Mouse (Mus musculus) WW6 (cell line): ENCODE results near the gene Lama2.
A peak's percentile ranks its signal among the peaks of the same experiment; 100 is the strongest.

ENCODE experiments used
- DNase-seq: peaks from one replicate; pipeline ENCODE4 v3.0.0-alpha.2; 2013; ENCODE audit warnings: low read depth, low spot score

Lama2 gene

DNA sequence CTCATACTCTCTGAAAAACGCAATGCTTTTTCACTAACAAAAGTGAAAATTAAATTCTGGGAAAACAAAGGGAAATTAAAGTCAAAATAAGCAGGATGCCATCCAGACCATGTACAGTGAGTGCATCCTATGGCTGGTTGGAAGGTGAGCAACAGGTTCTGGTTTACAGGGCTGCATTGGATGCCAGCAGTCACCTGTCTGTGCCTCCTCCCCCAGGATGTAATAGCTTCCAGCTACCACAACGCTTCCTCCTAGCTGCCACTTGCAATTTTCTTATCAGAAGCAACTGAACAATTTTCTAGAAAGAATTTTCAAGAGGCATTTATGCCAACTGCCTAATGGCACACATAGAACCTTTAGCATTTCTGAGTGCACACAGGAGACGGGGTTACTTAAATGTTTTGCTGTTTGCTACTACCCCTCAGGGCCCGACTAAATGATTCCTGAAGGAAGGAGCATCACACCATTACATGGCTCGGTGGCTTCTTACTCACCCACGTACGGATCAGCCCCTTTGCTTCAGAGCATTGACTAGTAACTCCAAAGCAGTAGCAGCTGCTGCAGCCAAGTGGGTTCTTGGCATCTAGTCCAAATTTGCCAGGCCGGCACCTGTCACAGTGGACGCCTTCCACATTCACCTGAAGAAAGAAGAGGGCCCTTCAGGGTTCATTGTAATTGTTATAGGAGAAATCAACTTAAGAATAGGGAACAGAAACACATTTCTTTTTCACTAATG lies 430.8 kb downstream of the Lama2 start:
- DNase-seq = no peak

DNA sequence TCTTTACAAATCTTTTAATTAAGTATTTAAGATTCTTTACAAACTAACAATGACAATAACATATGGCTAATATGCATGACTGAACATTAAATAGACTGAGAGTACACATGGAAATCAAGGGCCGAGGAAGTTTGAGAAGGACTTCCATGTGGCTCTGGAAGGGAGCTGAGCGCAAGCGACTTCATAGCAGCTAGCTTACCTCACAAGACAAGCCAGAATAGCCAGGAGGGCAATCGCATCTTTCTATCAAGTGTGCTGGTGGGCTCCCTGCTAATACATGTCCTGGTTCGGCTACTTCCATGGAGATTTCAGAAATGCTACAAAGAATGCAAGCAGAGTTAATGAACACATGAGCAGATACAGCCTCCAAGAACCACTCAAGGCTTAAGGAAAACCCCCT lies 435.4 kb downstream of the Lama2 start:
- DNase-seq = no peak

DNA sequence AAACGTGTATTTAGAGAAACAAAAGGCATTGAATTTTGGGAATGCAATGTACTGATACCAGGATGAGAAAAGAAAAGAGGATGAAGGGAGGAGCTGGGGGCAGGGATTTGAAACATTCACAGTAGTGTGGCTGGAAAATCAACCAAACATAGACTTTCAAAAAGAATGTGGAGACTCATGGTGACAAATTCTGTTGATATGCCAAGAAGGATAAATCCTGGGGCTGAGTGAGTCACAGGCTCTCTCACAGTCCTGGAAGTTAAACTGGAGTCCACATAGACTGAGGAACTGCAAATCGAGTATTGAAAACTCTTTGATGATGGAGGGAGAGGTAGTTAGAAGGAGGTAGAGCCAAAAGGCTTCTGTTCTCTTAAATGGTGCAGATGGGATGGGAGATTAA lies 445.3 kb downstream of the Lama2 start:
- DNase-seq = no peak

DNA sequence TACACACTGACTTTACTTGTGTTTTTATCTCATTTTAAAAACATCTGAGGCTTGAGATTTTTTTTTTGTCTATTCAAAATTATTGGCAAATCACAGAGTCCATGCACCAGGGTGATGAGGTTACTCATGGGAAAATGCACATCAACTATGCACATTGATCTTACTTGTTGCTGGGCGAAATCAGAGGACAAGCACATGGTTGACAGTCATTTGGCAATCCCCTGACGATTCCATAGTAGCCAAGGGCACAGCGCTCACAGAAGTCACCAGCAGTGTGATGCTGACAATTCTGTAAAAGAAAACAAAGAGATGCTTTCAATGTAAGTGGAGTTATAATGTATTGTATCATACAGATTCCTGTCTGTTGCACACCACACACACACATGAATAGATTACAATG lies 454.8 kb downstream of the Lama2 start:
- no peak for DNase-seq

DNA sequence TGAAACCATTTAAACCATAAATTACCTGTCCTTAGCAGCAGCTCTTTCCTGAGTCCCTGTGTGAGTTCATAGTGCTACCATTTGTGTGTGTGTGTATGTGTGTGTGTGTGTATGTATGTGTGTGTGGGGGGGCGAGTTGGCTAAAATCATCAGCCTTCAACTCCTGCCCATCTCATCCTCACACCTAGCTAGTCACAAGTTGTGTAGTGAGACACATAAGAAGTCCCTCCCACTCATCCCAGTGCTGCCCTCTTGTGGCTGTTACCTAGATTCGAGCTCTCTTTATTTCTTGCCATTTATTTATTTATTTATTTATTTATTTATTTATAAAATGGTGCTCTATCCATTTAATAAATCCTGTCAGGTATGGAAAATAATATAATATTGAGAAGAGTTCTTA lies 457.2 kb downstream of the Lama2 start:
- no peak for DNase-seq

DNA sequence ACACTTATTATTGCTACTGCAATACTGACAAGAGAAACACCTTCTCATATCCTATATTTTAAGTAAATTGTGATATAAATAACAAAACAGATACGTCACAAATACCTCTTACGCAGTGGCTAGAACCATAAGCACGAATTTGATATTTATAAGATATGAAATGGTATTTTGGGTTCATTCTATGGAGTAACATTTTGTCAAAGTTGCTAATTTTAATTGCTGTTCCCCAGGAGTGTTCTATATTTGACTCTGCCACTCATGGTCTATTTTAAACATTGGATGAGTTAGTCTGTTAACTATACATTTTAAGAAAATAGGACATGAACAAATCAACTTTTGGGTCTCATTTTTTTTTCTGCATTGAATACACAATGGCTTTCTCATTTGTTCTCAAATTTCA lies 469.3 kb downstream of the Lama2 start:
- no peak for DNase-seq

DNA sequence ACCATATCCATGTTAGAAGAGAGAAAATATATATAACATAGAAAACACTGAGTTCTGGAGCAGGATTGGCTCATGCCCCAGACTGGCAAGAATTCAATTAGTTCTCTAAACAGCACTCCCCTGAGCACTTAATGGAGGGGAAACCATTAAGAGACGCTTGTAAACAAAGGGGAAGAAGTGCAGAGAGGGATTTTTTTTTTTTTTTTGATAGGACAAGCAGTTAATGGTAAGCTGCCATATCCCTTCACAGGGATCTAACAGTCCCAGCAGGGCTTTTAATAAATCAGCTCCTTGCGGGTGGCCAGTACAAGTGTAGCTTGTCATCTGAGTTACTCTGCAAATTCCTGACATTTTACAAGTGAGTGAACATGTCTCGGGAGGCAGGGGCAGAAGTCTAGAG lies 479.1 kb downstream of the Lama2 start:
- no peak for DNase-seq

DNA sequence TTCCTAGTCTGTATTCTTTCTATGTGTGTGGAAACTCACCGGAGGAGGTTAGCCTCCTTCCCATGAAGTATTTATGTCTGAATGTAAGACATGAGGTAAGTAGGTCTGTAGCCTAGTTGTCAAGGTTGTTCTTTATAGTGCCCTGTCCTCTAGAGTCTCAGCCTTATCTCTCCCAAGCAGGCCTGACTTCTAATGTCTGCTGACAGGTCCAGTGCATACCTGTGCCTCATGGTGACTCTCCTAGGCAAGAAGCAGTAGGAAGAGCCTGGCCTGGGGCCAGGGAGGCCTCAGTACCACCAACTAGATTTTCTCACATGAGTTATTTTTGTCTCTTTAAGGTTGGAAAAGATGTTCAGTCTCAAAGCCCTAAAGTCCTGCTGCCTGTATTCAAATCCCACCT lies 483.8 kb downstream of the Lama2 start:
- DNase-seq = no peak

DNA sequence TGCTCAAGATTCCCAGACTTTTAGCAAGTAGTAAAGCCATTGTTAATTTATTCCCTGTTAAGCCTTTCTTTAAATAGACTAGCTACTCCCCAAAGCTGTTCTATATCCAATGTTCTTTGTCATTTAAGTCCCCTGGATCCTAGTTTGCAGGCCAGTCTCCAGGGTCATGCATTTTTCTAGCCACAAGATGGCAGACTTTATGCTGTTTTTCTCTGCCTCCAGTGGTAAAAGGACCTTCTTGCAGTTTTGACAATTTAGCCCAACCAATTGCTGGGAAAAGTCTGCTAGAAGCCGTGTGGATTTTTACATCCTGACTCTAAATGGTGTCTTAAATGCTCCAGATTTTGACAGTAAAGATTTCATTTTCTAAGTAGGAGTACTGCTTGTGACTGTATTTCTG lies 486.4 kb downstream of the Lama2 start:
- peak; percentile 22 for DNase-seq

DNA sequence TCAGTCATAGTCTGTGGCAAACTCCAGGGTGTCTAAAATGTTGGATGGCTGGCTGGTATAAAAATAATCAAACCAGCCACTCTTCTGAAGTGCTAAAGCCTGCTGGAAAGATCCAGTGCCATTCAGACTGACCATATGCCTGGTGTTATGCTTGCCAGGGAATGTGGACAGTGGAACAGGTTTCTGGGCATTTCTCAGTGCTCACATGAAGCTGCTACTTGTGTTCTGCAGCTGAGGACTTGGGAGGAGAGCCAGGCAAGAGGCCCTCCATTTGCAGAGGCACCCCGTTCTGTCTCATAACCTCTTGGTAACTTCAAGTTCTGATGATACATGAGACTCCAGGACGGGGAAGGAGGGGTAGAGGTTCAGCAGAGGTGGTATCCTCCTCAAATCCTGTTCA lies 492.1 kb downstream of the Lama2 start:
- no peak for DNase-seq

DNA sequence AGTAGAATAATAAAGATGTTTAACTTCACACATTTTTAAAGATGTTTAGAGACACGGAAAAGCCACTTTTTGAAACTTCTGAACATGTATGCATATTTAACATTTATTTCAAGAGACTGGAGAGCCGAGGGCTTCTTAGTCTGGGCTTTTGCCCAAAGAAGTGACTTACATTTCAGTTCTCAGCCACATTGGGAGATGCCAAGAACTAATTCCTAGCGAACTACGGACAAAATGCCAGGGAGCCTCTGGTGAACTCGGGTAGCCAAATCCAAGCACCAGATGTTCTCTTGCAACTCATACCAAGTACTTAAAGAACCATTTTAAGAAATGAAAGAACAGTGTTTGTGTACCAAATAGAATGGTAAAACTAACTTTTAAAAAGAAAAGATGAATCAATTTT lies 495.8 kb downstream of the Lama2 start:
- DNase-seq = no peak

DNA sequence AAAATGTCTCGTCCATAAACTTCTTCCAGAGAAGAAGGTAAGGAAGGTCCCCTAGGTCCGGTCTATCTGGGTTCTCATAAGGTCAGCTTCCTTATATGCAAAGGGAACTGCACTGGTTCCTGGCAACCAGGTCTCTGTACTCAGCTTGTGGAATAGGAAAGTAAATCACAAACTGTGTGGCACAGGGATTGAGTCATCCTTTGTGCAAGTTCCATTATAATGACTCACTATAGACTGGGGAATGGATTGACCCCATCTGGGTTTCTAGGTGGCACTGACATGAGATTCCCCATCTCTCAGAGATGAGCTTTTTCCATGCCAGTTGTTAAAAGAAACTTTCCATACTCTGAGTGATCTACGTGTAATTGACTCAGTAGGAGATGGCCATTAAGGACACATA lies 501.7 kb downstream of the Lama2 start:
- no peak for DNase-seq

DNA sequence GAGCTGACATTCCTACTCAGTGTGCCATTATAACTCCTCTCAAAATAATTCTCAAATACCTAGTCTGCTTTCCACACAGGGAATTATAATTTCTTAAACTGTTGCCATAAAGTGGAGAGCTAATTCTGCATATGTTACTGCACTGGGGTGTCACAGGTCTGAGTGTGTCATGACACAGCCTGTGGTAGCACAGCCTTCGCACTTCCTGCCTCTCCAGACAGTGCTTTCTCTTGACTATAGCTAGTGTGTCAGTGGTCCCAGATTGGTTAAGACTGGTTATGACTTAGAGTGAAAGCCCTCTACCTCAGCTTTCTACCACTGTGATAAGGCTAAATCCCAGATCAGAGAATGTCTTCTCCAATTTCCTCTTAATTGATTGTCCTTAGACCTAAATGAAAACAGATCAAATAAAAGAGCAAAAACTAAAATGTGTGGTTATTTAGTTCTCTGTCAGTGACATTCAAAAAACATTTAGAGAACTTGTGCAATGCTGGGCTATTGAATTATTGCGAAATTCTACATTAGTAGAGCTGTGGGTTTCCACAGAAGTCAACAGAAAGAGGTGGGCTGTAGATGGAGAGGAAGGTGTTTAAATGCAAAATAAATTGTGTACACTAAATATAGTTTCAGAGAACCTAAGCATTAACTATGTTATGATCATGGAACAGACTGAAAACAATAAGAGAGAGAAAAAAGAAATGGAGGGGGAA lies 502.5 kb downstream of the Lama2 start:
- no peak for DNase-seq

DNA sequence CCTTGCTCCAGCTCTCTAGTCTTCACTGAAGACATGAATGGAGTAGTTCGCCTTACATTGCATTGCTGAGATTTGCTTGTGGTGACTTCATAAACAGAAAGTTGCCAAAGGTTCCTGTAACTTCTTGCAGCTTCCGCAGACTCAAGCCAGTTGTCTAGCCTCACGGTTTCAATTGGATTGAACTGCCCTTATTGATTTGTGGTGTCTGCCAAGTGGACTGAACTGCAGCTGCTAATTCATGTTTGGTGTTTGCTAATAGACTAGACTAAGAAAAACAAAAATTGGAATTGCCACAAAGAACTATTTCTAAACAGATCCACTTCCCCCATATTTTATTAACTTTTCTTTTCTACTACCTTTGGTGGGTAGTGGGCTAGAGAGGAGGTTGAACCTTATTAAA lies 505.4 kb downstream of the Lama2 start:
- no peak for DNase-seq

DNA sequence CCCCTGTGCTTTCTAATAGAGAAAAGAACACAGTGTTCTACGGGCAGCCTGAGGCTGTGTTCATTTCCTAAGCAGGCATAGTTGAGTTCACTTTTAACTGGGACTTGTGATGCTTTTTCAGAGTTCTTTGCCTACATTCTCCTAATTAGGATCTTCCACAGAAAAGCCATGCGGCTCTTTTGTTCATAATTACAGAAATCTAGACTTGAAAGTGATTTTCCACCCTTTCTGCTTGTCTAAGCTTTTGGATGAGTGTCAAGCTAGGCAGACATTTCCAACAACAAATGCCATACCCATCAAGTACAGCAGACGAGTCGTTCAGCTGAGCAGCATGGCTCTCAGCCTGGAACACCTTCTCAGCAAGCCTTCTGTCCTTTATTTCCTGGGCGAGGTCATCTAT lies 515.7 kb downstream of the Lama2 start:
- DNase-seq = no peak

DNA sequence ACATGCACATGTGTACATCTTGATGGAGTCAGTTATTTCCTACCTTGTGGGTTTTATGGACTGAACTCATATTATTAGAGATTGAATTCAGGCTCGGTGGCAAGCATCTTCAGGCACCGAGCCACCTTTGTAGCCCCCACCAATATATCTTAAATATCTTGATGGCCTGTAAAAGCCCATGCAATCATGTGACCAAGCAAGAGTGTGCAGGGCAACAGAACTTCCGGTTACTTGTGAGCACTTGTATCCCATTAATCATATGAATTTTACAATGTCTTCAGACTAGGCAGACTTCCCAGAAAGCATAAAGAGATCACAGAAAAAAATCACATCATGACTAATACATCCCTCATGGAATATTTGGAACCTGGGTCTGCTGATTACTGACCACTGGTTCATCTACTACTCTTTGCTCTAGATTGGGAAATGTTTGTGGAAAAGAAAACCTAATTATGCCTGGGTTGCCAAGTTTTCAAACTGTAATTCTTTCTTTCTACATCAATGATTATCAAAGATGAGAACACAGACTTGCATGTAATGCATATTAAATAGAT lies 517.7 kb downstream of the Lama2 start:
- no peak for DNase-seq

DNA sequence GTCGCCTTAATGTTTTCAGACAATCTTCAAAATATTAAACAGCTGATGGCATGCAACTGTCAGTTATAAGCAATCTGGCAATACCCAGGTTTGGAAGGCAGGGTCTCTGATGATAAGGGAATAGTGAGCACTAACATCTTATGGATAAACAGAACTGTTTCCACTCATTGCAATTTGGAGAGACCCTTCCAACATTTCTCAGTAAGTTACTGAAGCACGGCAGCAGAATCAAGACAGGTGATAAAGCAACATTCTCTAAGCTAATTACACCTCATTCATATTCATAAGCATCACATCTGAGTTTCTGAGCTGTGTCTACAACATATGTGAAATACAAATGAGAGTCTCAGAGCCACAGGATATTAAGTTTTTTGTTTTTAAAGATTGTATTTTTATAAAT lies 542.4 kb downstream of the Lama2 start:
- no peak for DNase-seq

DNA sequence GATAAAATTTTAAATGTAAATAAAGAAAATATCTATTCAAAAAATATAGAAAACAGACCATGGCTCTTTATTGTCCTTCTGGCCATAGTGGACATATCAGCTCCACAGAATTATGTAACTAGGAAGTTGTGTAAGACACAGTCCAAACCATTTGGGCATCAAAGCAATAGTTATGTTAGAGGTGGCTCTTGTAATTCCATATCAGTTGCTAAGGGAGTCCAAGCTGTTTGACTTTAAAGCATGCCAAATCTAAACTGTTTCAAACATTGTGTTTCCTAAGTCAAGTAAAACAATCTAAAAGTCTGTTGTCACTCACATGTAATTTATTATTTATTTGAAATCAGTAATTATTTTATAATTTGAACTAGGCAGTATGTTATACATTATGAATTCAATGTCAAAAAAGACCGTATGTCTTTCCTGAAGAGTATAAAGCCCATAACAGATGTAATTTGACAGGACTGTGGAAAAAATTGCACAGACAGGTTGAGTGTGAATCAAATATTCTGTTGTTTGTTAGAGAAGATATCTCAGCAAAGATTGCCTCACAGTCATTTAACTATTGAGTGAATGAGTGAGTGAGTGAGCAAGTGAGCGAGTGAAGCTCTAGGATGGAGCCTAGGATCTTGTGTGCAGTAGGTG lies 550.6 kb downstream of the Lama2 start:
- DNase-seq = no peak

DNA sequence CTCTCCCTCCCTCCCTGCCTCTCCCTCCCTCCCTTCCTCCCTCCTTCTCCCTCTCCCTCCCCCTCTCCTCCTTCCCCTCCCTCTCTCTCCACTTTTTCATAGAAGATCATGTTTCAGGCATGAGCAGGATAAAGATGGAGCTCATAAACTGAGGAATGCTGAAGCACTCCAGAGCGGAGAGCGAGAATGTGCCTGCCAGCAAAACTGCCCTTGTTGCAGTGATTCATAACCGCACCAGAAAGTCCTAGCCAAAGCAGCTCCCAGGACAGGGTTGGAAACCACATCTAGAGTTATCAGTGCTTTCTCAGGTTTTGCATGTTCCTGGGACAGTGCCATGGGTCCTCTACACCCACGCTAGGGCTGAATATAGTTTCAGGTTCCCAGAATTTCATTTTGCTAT lies 555.9 kb downstream of the Lama2 start:
- DNase-seq = no peak

DNA sequence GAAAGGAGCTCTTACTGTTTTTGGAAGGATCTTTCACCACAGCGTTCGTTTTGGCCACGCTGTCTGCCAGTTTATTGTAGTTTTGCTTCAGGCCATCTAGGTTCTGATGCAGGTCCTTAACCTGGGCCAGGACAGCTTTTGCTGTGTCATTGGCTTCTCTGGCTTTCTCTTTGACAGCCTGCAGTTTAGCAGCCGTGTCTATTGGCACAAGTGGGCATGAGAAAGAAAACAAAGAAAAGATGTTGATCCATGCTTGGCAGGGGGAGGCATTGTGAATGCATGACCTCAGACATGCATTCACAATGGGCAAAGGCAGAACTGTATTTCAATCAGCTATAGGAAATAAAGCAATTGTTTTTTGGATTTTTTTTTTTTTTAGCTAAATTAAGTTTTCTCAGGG lies 565.1 kb downstream of the Lama2 start:
- no peak for DNase-seq

DNA sequence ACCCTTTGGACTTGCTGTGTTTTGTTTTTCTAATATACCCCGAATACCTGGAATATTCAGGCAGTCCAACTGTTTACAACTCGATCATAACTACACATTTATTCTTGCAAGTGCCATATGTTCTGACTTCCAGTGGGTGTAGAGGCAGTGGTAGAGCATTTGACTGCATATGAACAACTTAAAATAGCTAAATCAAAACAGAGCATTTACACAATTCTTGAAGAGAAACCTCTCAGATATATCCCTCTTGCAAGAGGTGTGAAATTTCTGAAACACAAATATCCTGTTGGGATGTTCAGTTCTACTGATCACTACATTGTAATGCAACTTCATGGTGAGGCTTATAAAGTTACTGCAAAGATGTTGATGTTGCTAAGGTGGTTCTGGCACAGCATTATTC lies 572.4 kb downstream of the Lama2 start:
- no peak for DNase-seq

DNA sequence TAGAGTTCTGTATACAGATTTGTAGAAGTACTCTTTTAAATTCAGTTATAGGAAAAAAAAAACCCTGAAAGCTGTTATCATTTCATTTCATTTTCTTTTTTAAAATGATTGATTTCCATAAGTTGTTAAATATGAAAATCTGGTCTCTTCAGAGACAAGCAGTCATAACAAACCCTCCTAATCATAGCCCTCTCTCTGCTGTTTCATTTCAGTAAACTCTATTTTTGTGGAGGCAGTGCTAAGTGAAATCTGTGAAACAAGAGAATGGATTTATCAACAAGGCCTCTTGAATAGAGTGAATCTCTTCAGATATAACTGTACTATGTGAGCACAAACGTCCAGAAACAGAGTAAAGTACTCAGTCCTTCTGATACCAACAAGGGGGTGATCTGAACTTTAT lies 577.7 kb downstream of the Lama2 start:
- no peak for DNase-seq

DNA sequence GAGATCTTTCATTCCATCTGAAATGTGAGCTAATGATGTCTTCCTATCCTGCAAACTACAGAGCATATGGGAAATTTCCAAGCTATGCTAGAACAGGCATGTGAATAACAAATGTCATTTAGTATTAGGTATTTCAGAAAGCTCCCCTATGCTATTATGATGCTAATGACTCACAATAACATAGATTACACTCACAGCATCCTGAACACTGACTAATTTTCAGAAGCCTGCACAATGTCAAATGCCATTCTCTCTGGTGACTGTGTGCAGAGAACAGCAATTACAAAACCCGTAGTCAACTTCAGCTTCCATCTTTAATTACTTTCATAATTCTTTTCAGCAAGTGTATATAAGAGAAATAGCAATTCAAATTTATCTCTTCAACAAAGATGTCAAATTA lies 596.9 kb downstream of the Lama2 start:
- no peak for DNase-seq
